Mouse (Mus musculus): ENCODE results near the gene Gm49322.

Gene Gm49322

DNA sequence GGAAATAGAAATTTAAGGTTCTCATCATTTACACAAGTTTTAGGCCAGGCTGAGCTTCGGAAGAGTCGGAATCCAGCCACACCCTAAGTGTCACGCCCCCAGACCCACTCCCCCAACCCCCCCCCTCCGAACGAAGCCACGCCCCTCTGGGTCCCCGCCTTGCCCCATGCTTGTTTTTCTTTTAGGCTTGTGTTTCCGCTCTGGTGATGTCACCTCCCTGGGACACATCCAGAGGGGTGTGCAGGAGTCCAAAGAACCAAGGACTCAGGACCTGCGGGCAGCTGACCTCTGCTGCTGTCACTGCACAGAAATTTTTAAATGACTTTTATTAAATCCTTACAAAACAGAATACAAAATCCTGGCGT is 59.2 kb downstream of the Gm49322 start:
- no peak for DNase-seq (ENCODE audit: low read depth, low spot score)
- H3K36me3 ChIP-seq (ENCODE audit: control insufficient read depth, insufficient read depth, low read length, poor library complexity, severe bottlenecking), result peaks cover 26% of the 10 kb centered on the region

More for the DNA sequence above, 59.2 kb downstream of the Gm49322 start:
- H3K27me3 ChIP-seq (ENCODE audit: control insufficient read depth, insufficient read depth, low read length, poor library complexity, severe bottlenecking), result no peaks in the 10 kb centered on the region

Measured in splenic B cell, adult 2 months (primary cell).